Mouse (Mus musculus) heart, postnatal 14 days (tissue): ENCODE measurements around the gene Haus6. TPM values are rescaled to one million over a fixed set of nuclear protein-coding genes. Genes with fewer than 3 reads are reported as not detected.

ENCODE experiments used
- total RNA-seq, 2 experiments: library from RNA; stranded (reverse); gene quantifications; 2 replicates each; pipeline ENCODE4 v1.2.3; 2021

Gene Haus6
- total RNA-seq, 2 experiments from 2014 or later: 6.1 to 7.5 TPM

Other genes with a start within 250 kb of the Haus6 start
- not detected for gene Saxo1, start 53.7 kb downstream of the Haus6 start, total RNA-seq
- gene Rraga, start 36.4 kb downstream of the Haus6 start, total RNA-seq: 10 to 100 TPM; 58.5 to 61.4 TPM
- 100 to 1,000 TPM; 112 to 113 TPM for gene Plin2, start 58.0 kb upstream of the Haus6 start, total RNA-seq
- 10 to 100 TPM; 29.4 to 40.9 TPM for gene Dennd4c, start 136.5 kb upstream of the Haus6 start, total RNA-seq
- 100 to 1,000 TPM; 454 to 481 TPM for gene Rps6, start 245.4 kb upstream of the Haus6 start, total RNA-seq